Mouse (Mus musculus) G1E (cell line): ENCODE results near the gene Arntl2. TPM values are rescaled to one million over a fixed set of nuclear protein-coding genes. Genes with fewer than 3 reads are reported as not detected.
"Not testable (repeated sequence)": the region's sequence is repeated elsewhere in the genome, so short reads cannot be mapped to it uniquely, and the experiment has no call there.

Experiments used
- ATAC-seq: 2 replicates; pipeline ENCODE4 v1.8.0; 2016; ENCODE audit warnings: mild to moderate bottlenecking; ENCODE audit not compliant: insufficient number of reproducible peaks, poor library complexity, low FRiP score, severe bottlenecking; ENCODE audit errors: extremely low read depth
- DNase-seq: peaks from one replicate; pipeline ENCODE4 v3.0.0; 2012; ENCODE audit warnings: low spot score
- H3K27me3 ChIP-seq: 2 replicates; pipeline ENCODE4 v1.6.1; 2012; ENCODE audit warnings: mild to moderate bottlenecking, low read length, inconsistent platforms; ENCODE audit not compliant: insufficient read depth
- H3K36me3 ChIP-seq: replicated peaks from 2 replicates; pipeline ENCODE3; 2012; ENCODE audit warnings: mild to moderate bottlenecking, inconsistent platforms
- H3K4me1 ChIP-seq: 2 replicates; pipeline ENCODE4 v1.6.1; 2012; ENCODE audit warnings: low read depth, low read length, inconsistent platforms, mixed read lengths; ENCODE audit not compliant: insufficient read depth
- H3K4me3 ChIP-seq: 2 replicates; pipeline ENCODE4 v1.5.1; 2012; ENCODE audit warnings: low read depth, mild to moderate bottlenecking, inconsistent platforms, low read length, moderate library complexity, mixed read lengths
- H3K9me3 ChIP-seq: replicated peaks from 2 replicates; pipeline ENCODE4 v1.6.1; 2012; ENCODE audit warnings: inconsistent platforms
- CTCF ChIP-seq: IDR thresholded peaks from 2 replicates; pipeline ENCODE4 v1.5.1; 2012; ENCODE audit warnings: low read depth, low read length, inconsistent platforms, mixed read lengths
- GATA1 ChIP-seq: IDR thresholded peaks from 2 replicates; pipeline ENCODE4 v1.6.1; 2012; ENCODE audit warnings: borderline replicate concordance, low read length, inconsistent platforms, mixed read lengths
- GATA2 ChIP-seq: IDR thresholded peaks from 2 replicates; pipeline ENCODE4 v1.6.1; 2012; ENCODE audit warnings: low read depth, low read length, inconsistent platforms, borderline replicate concordance
- POLR2AphosphoS5 ChIP-seq: IDR thresholded peaks from 2 replicates; pipeline ENCODE4 v1.6.1; 2012; ENCODE audit warnings: low read depth, low read length, inconsistent platforms; ENCODE audit not compliant: insufficient replicate concordance
- TAL1 ChIP-seq: conservative IDR thresholded peaks from 2 replicates; pipeline ENCODE4 v1.6.1; 2012; ENCODE audit warnings: low read depth, low read length, inconsistent platforms, mixed read lengths
- polyA plus RNA-seq: library from polyadenylated mRNA; stranded (reverse); fragments of >175 nt; gene quantifications from 2 replicates; pipeline ENCODE4 v1.2.3, GENCODE M21; 2012
- total RNA-seq, 2 experiments: library from RNA; stranded (forward) in 1 of 2; stranded (reverse) in 1 of 2; fragments of 200-1000 nt in 1 of 2; fragments of >200 nt in 1 of 2; fragmentation: Nextera tagmentation in 1 of 2; gene quantifications; 2 replicates each; pipeline ENCODE4 v1.2.3; 2014 to 2017

Arntl2 gene
- total and polyA plus RNA-seq, 3 experiments: not detected

- no peaks in the 10 kb centered on the region for H3K4me1 ChIP-seq
- H3K4me3 ChIP-seq: no peak overlapping the region
- DNase-seq (no peak), ATAC-seq (no peak)
- no peaks in the 10 kb centered on the region for H3K27me3 ChIP-seq
- H3K36me3 ChIP-seq: peaks cover 39% of the 10 kb centered on the region
- no peak for TF ChIP-seq POLR2AphosphoS5
- TF ChIP-seq TAL1: no peak
- no peak for TF ChIP-seq CTCF
- TF ChIP-seq GATA2: no peak
- TF ChIP-seq GATA1: no peak
- H3K9me3 ChIP-seq: no peaks in the 10 kb centered on the region
These were observed 33.5 kb upstream of the Arntl2 start for GRCm38 (mm10) chr6:146762264-146762898.

- Histone ChIP-seq H3K27me3 (no peaks in the 10 kb centered on the region), H3K4me1 (no peaks in the 10 kb centered on the region), H3K4me3 (no peak overlapping the region), H3K9me3 (no peaks in the 10 kb centered on the region), H3K36me3 (peaks cover 54% of the 10 kb centered on the region)
- no peak for TF ChIP-seq GATA2
- TF ChIP-seq CTCF: no peak
- TF ChIP-seq TAL1: no peak
- no peak for TF ChIP-seq GATA1
- TF ChIP-seq POLR2AphosphoS5: no peak
- DNase-seq (no peak), ATAC-seq (no peak)
These were observed 31.3 kb upstream of the Arntl2 start for GRCm38 (mm10) chr6:146764593-146764992.

- no peaks in the 10 kb centered on the region for H3K9me3 ChIP-seq
- H3K36me3 ChIP-seq: peaks cover 57% of the 10 kb centered on the region
- H3K4me3 ChIP-seq: no peak overlapping the region
- no peak for DNase-seq
- H3K27me3 ChIP-seq: no peaks in the 10 kb centered on the region
- no peak for ATAC-seq
- TF ChIP-seq TAL1: no peak
- H3K4me1 ChIP-seq: no peaks in the 10 kb centered on the region
These were observed 30.6 kb upstream of the Arntl2 start for GRCm38 (mm10) chr6:146765270-146765669.

- H3K9me3 ChIP-seq: no peaks in the 10 kb centered on the region
- H3K4me3 ChIP-seq: no peak overlapping the region
- ATAC-seq (no peak), DNase-seq (no peak)
- no peaks in the 10 kb centered on the region for H3K4me1 ChIP-seq
- H3K36me3 ChIP-seq: peaks cover 66% of the 10 kb centered on the region
- H3K27me3 ChIP-seq: no peaks in the 10 kb centered on the region
- no peak for TF ChIP-seq TAL1
- no peak for TF ChIP-seq CTCF
- no peak for TF ChIP-seq POLR2AphosphoS5
- no peak for TF ChIP-seq GATA2
- no peak for TF ChIP-seq GATA1
These were observed 26.9 kb upstream of the Arntl2 start for GRCm38 (mm10) chr6:146768813-146769404.

GRCm38 (mm10) chr6:146770005-146770745 is 25.7 kb upstream of the Arntl2 start:
- H3K9me3 ChIP-seq: no peaks in the 10 kb centered on the region
- H3K27me3 ChIP-seq: no peaks in the 10 kb centered on the region
- no peak for ATAC-seq
- DNase-seq: no peak
- no peaks in the 10 kb centered on the region for H3K4me1 ChIP-seq
- H3K36me3 ChIP-seq: peaks cover 72% of the 10 kb centered on the region
- TF ChIP-seq GATA2 (no peak), TAL1 (no peak), CTCF (no peak), POLR2AphosphoS5 (no peak)
- H3K4me3 ChIP-seq: no peak overlapping the region

GRCm38 (mm10) chr6:146770808-146771207 is 25.0 kb upstream of the Arntl2 start:
- ATAC-seq: no peak
- H3K27me3 ChIP-seq: no peaks in the 10 kb centered on the region
- no peak overlapping the region for H3K4me3 ChIP-seq
- TF ChIP-seq GATA2: no peak
- no peak for TF ChIP-seq POLR2AphosphoS5
- no peak for TF ChIP-seq CTCF
- TF ChIP-seq TAL1: no peak
- no peak for TF ChIP-seq GATA1
- H3K4me1 ChIP-seq: no peaks in the 10 kb centered on the region
- no peak for DNase-seq
- H3K9me3 ChIP-seq: no peaks in the 10 kb centered on the region
- H3K36me3 ChIP-seq: peaks cover 75% of the 10 kb centered on the region

- Histone ChIP-seq H3K36me3 (peaks cover 37% of the 10 kb centered on the region), H3K4me1 (peaks cover 11% of the 10 kb centered on the region)
- H3K4me3 ChIP-seq, H3K9me3 ChIP-seq, H3K27me3 ChIP-seq, DNase-seq, ATAC-seq: not testable (repeated sequence)
These were observed 20.0 kb upstream of the Arntl2 start for GRCm38 (mm10) chr6:146775864-146776263.
